Mouse (Mus musculus): ENCODE measurements at regions not wholly inside any gene's neighbourhood (a gene's known extent, or its start where the extent isn't known, plus 50 kb on each side); places are given as distances from the start of the nearest gene placed in this dataset.

- H3K4me3 ChIP-seq (ENCODE audit: low read depth, low read length) = no peak overlapping the region
- 0 out of 2 replicates have a peak, but pooled peaks cover 4% of the 10 kb centered on the region for H3K9me3 ChIP-seq (replicated peaks; ENCODE audit: control insufficient read depth, insufficient read depth, low read length, poor library complexity, severe bottlenecking)
- H3K27ac ChIP-seq (ENCODE audit: insufficient read depth, low read length) = no peak overlapping the region
- TF ChIP-seq POLR2A (IDR thresholded peaks at IDR 0.05; ENCODE audit: insufficient read depth, low read length) = no peak
- no peak for TF ChIP-seq EP300 (IDR thresholded peaks at IDR 0.05; ENCODE audit: insufficient read depth, low read depth, low read length)
- TF ChIP-seq CTCF (IDR thresholded peaks at IDR 0.05; ENCODE audit: low read depth, low read length) = no peak
- H3K4me1 ChIP-seq (ENCODE audit: control insufficient read depth, insufficient read depth, low read length) = no peaks in the 10 kb centered on the region
- no peak overlapping the region for H3K9ac ChIP-seq (ENCODE audit: low read depth, poor library complexity, severe bottlenecking)
- H3K27me3 ChIP-seq (ENCODE audit: control insufficient read depth, insufficient read depth, low read length, poor library complexity, severe bottlenecking) = no peaks in the 10 kb centered on the region
- H3K36me3 ChIP-seq (ENCODE audit: control insufficient read depth, insufficient read depth, low read length, poor library complexity, severe bottlenecking) = no peaks in the 10 kb centered on the region
Observed at GRCm38 (mm10) chr13:112140871-112141270, 147.4 kb upstream of the Ankrd55 start.

- no peak for TF ChIP-seq EP300 (IDR thresholded peaks at IDR 0.05; ENCODE audit: insufficient read depth, low read depth, low read length)
- TF ChIP-seq POLR2A (IDR thresholded peaks at IDR 0.05; ENCODE audit: insufficient read depth, low read length) = no peak
- TF ChIP-seq CTCF (IDR thresholded peaks at IDR 0.05; ENCODE audit: low read depth, low read length) = no peak
- H3K4me1 ChIP-seq (ENCODE audit: control insufficient read depth, insufficient read depth, low read length) = no peaks in the 10 kb centered on the region
- H3K36me3 ChIP-seq (ENCODE audit: control insufficient read depth, insufficient read depth, low read length, poor library complexity, severe bottlenecking) = no peaks in the 10 kb centered on the region
- no peaks in the 10 kb centered on the region for H3K27me3 ChIP-seq (ENCODE audit: control insufficient read depth, insufficient read depth, low read length, poor library complexity, severe bottlenecking)
- H3K4me3 ChIP-seq (ENCODE audit: low read depth, low read length) = no peak overlapping the region
- H3K9me3 ChIP-seq (replicated peaks; ENCODE audit: control insufficient read depth, insufficient read depth, low read length, poor library complexity, severe bottlenecking) = no peaks in the 10 kb centered on the region
- H3K9ac ChIP-seq (ENCODE audit: low read depth, poor library complexity, severe bottlenecking) = no peak overlapping the region
- H3K27ac ChIP-seq (ENCODE audit: insufficient read depth, low read length) = no peak overlapping the region
Observed at GRCm38 (mm10) chr13:112144393-112145348, 143.6 kb upstream of the Ankrd55 start.

- H3K4me3 ChIP-seq (ENCODE audit: low read depth, low read length) = peak overlapping the region; percentile 12; the same call in 1 of the 2 replicates
- no peaks in the 10 kb centered on the region for H3K36me3 ChIP-seq (ENCODE audit: control insufficient read depth, insufficient read depth, low read length, poor library complexity, severe bottlenecking)
- TF ChIP-seq CTCF (IDR thresholded peaks at IDR 0.05; ENCODE audit: low read depth, low read length) (no peak), POLR2A (IDR thresholded peaks at IDR 0.05; ENCODE audit: insufficient read depth, low read length) (no peak), EP300 (IDR thresholded peaks at IDR 0.05; ENCODE audit: insufficient read depth, low read depth, low read length) (no peak)
- H3K27ac ChIP-seq (ENCODE audit: insufficient read depth, low read length) = peak overlapping the region; percentile 56; the same call in 1 of the 2 replicates
- no peak overlapping the region for H3K9ac ChIP-seq (ENCODE audit: low read depth, poor library complexity, severe bottlenecking)
- no peaks in the 10 kb centered on the region for H3K9me3 ChIP-seq (replicated peaks; ENCODE audit: control insufficient read depth, insufficient read depth, low read length, poor library complexity, severe bottlenecking)
- H3K27me3 ChIP-seq (ENCODE audit: control insufficient read depth, insufficient read depth, low read length, poor library complexity, severe bottlenecking) = no peaks in the 10 kb centered on the region; the same call in 1 of the 2 replicates
- H3K4me1 ChIP-seq (ENCODE audit: control insufficient read depth, insufficient read depth, low read length) = peaks cover 2% of the 10 kb centered on the region
Observed at GRCm38 (mm10) chr13:112152614-112153550, 135.4 kb upstream of the Ankrd55 start.

GRCm38 (mm10) chr13:112153681-112154127 lies 134.5 kb upstream of the Ankrd55 start:
- H3K36me3 ChIP-seq (ENCODE audit: control insufficient read depth, insufficient read depth, low read length, poor library complexity, severe bottlenecking) = no peaks in the 10 kb centered on the region
- no peak overlapping the region for H3K27ac ChIP-seq (ENCODE audit: insufficient read depth, low read length)
- no peaks in the 10 kb centered on the region; the same call in 1 of the 2 replicates for H3K27me3 ChIP-seq (ENCODE audit: control insufficient read depth, insufficient read depth, low read length, poor library complexity, severe bottlenecking)

GRCm38 (mm10) chr13:112159430-112160172 lies 128.7 kb upstream of the Ankrd55 start:
- Histone ChIP-seq H3K27me3 (ENCODE audit: control insufficient read depth, insufficient read depth, low read length, poor library complexity, severe bottlenecking) (no peaks in the 10 kb centered on the region), H3K27ac (ENCODE audit: insufficient read depth, low read length) (no peak overlapping the region), H3K9me3 (replicated peaks; ENCODE audit: control insufficient read depth, insufficient read depth, low read length, poor library complexity, severe bottlenecking) (no peaks in the 10 kb centered on the region), H3K9ac (ENCODE audit: low read depth, poor library complexity, severe bottlenecking) (no peak overlapping the region), H3K4me3 (ENCODE audit: low read depth, low read length) (no peak overlapping the region), H3K36me3 (ENCODE audit: control insufficient read depth, insufficient read depth, low read length, poor library complexity, severe bottlenecking) (no peaks in the 10 kb centered on the region), H3K4me1 (ENCODE audit: control insufficient read depth, insufficient read depth, low read length) (no peaks in the 10 kb centered on the region)
- TF ChIP-seq POLR2A (IDR thresholded peaks at IDR 0.05; ENCODE audit: insufficient read depth, low read length) = no peak
- no peak for TF ChIP-seq EP300 (IDR thresholded peaks at IDR 0.05; ENCODE audit: insufficient read depth, low read depth, low read length)
- TF ChIP-seq CTCF (IDR thresholded peaks at IDR 0.05; ENCODE audit: low read depth, low read length) = no peak

More at GRCm38 (mm10) chr13:112153681-112154127, 134.5 kb upstream of the Ankrd55 start:
- H3K4me3 ChIP-seq (ENCODE audit: low read depth, low read length) = no peak overlapping the region
- peaks cover 2% of the 10 kb centered on the region for H3K4me1 ChIP-seq (ENCODE audit: control insufficient read depth, insufficient read depth, low read length)
- no peak overlapping the region for H3K9ac ChIP-seq (ENCODE audit: low read depth, poor library complexity, severe bottlenecking)
- TF ChIP-seq POLR2A (IDR thresholded peaks at IDR 0.05; ENCODE audit: insufficient read depth, low read length) (no peak), EP300 (IDR thresholded peaks at IDR 0.05; ENCODE audit: insufficient read depth, low read depth, low read length) (no peak), CTCF (IDR thresholded peaks at IDR 0.05; ENCODE audit: low read depth, low read length) (no peak)
- H3K9me3 ChIP-seq (replicated peaks; ENCODE audit: control insufficient read depth, insufficient read depth, low read length, poor library complexity, severe bottlenecking) = no peaks in the 10 kb centered on the region

All from ES-Bruce4 (cell line).